Mouse (Mus musculus) hindbrain, embryonic 14.5 days (tissue): ENCODE results near the gene Rap1gap2. TPM values are rescaled to one million over a fixed set of nuclear protein-coding genes. Genes with fewer than 3 reads are reported as not detected.
"Not testable (repeated sequence)": the region's sequence is repeated elsewhere in the genome, so short reads cannot be mapped to it uniquely, and the experiment has no call there.

Source experiments
- ATAC-seq: fragments of 200-750 bp; cut with Nextera tagmentation; 2 replicates; pipeline ENCODE4 v1.8.0; 2017; ENCODE audit warnings: moderate number of reproducible peaks, mild to moderate bottlenecking, moderate TSS enrichment, moderate library complexity; ENCODE audit not compliant: low FRiP score
- DNase-seq: peaks from one replicate; pipeline ENCODE4 v3.0.0-alpha.2; 2015; ENCODE audit warnings: low spot score
- H3K27ac ChIP-seq: fragments of 300-500 bp; sonication (generic); 2 replicates; pipeline ENCODE4 v1.5.1; 2014; ENCODE audit warnings: mild to moderate bottlenecking, moderate library complexity
- H3K27me3 ChIP-seq: fragments of 300-500 bp; sonication (generic); 2 replicates; pipeline ENCODE4 v1.6.1; 2014; ENCODE audit warnings: mild to moderate bottlenecking, low read length, mixed read lengths; ENCODE audit not compliant: control insufficient read depth, insufficient read depth
- H3K36me3 ChIP-seq: fragments of 300-500 bp; sonication (generic); replicated peaks from 2 replicates; pipeline ENCODE4 v1.6.1; 2014; ENCODE audit not compliant: control insufficient read depth, insufficient read depth
- H3K4me1 ChIP-seq: fragments of 300-500 bp; sonication (generic); replicated peaks from 2 replicates; pipeline ENCODE4 v1.6.1; 2014; ENCODE audit warnings: antibody characterized with exemption, low read length, mixed read lengths; ENCODE audit not compliant: control insufficient read depth, insufficient read depth
- H3K4me2 ChIP-seq: fragments of 300-500 bp; sonication (generic); replicated peaks from 2 replicates; pipeline ENCODE4 v1.6.1; 2014; ENCODE audit warnings: mild to moderate bottlenecking, moderate library complexity
- H3K4me3 ChIP-seq: fragments of 300-500 bp; sonication (generic); replicated peaks from 2 replicates; pipeline ENCODE4 v1.5.1; 2014; ENCODE audit warnings: mild to moderate bottlenecking, low read length
- H3K9ac ChIP-seq: fragments of 300-500 bp; sonication (generic); 2 replicates; pipeline ENCODE4 v1.6.1; 2014
- H3K9me3 ChIP-seq: fragments of 300-500 bp; sonication (generic); 2 replicates; pipeline ENCODE4 v1.6.1; 2016; ENCODE audit warnings: low read length; ENCODE audit not compliant: control insufficient read depth
- WGBS: fragments of 180-500 bp; shearing (Covaris S2); extraction: QIAGEN DNeasy Blood & Tissue Kit; methylation state at CpG from one replicate; pipeline ENCODE4 v1.1.7; 2014; 5-methylcytosine and 5-hydroxymethylcytosine counted together
- polyA plus RNA-seq: library from polyadenylated mRNA; unstranded; fragments of >200 nt; fragmentation: Nextera tagmentation; extraction: Ambion mirVana; gene quantifications from 2 replicates; pipeline ENCODE4 v1.2.1, GENCODE M21; 2014

Gene Rap1gap2
- polyA plus RNA-seq, 1 experiment from 2014 or later, result 11.2 TPM

GRCm38 (mm10) chr11:74583824-74584349 lies 26.8 kb downstream of the Rap1gap2 start:
- ATAC-seq (no peak), DNase-seq (no peak)
- 67% methylated on average over 7 of the region's 7 CpGs for WGBS
- Histone ChIP-seq H3K9me3 (no peaks in the 10 kb centered on the region), H3K36me3 (no peaks in the 10 kb centered on the region), H3K4me2 (no peak overlapping the region), H3K4me3 (no peak overlapping the region), H3K9ac (no peak overlapping the region), H3K27ac (no peak overlapping the region), H3K4me1 (peaks cover 17% of the 10 kb centered on the region), H3K27me3 (0 out of 2 replicates have a peak, but pooled peaks cover 2% of the 10 kb centered on the region)

GRCm38 (mm10) chr11:74582464-74582863 lies 28.3 kb downstream of the Rap1gap2 start:
- H3K9me3 ChIP-seq, result no peaks in the 10 kb centered on the region
- H3K4me3 ChIP-seq, result no peak overlapping the region
- no peaks in the 10 kb centered on the region for H3K27me3 ChIP-seq
- H3K36me3 ChIP-seq, result no peaks in the 10 kb centered on the region
- H3K9ac ChIP-seq, result no peak overlapping the region
- ATAC-seq (no peak), DNase-seq (no peak)
- 85% methylated on average over 3 of the region's 3 CpGs for WGBS
- H3K4me1 ChIP-seq, result peaks cover 6% of the 10 kb centered on the region
- H3K4me2 ChIP-seq, result no peak overlapping the region
- no peak overlapping the region for H3K27ac ChIP-seq

GRCm38 (mm10) chr11:74581333-74581732 lies 29.4 kb downstream of the Rap1gap2 start:
- not testable (repeated sequence) for DNase-seq, H3K27me3 ChIP-seq, H3K4me2 ChIP-seq, ATAC-seq, H3K27ac ChIP-seq, H3K4me1 ChIP-seq, H3K4me3 ChIP-seq, H3K36me3 ChIP-seq, H3K9me3 ChIP-seq, H3K9ac ChIP-seq
- WGBS, result 56% methylated on average over 4 of the region's 4 CpGs

GRCm38 (mm10) chr11:74577068-74577467 lies 33.6 kb downstream of the Rap1gap2 start:
- no peaks in the 10 kb centered on the region for H3K36me3 ChIP-seq
- H3K4me2 ChIP-seq, result no peak overlapping the region
- no peak overlapping the region for H3K27ac ChIP-seq
- H3K4me3 ChIP-seq, result no peak overlapping the region
- ATAC-seq (no peak), DNase-seq (no peak)
- no peaks in the 10 kb centered on the region for H3K9me3 ChIP-seq
- no peak overlapping the region for H3K9ac ChIP-seq
- H3K27me3 ChIP-seq, result no peaks in the 10 kb centered on the region
- 80% methylated on average over 3 of the region's 3 CpGs for WGBS
- H3K4me1 ChIP-seq, result no peaks in the 10 kb centered on the region

- H3K9me3 ChIP-seq, result no peaks in the 10 kb centered on the region
- H3K9ac ChIP-seq, result no peak overlapping the region
- 80% methylated on average over 3 of the region's 3 CpGs for WGBS
- DNase-seq (no peak), ATAC-seq (no peak)
- H3K4me1 ChIP-seq, result no peaks in the 10 kb centered on the region
- no peak overlapping the region for H3K4me2 ChIP-seq
- no peak overlapping the region for H3K27ac ChIP-seq
- no peaks in the 10 kb centered on the region for H3K27me3 ChIP-seq
- no peak overlapping the region for H3K4me3 ChIP-seq
- H3K36me3 ChIP-seq, result no peaks in the 10 kb centered on the region
Observed at GRCm38 (mm10) chr11:74575940-74576339, 34.8 kb downstream of the Rap1gap2 start.

- 78% methylated on average over 4 of the region's 4 CpGs for WGBS
- Histone ChIP-seq H3K27ac (no peak overlapping the region), H3K4me3 (no peak overlapping the region), H3K9me3 (no peaks in the 10 kb centered on the region), H3K36me3 (no peaks in the 10 kb centered on the region), H3K9ac (no peak overlapping the region), H3K27me3 (no peaks in the 10 kb centered on the region), H3K4me2 (no peak overlapping the region), H3K4me1 (no peaks in the 10 kb centered on the region)
- DNase-seq, result no peak
- no peak for ATAC-seq
Observed at GRCm38 (mm10) chr11:74574768-74575434, 35.8 kb downstream of the Rap1gap2 start.

GRCm38 (mm10) chr11:74572459-74573061 lies 38.2 kb downstream of the Rap1gap2 start:
- WGBS, result 73% methylated on average over 6 of the region's 6 CpGs
- H3K36me3 ChIP-seq, result no peaks in the 10 kb centered on the region
- no peak overlapping the region for H3K9ac ChIP-seq
- 0 out of 2 replicates have a peak, but pooled peaks cover 2% of the 10 kb centered on the region for H3K4me1 ChIP-seq
- DNase-seq, result no peak
- no peak overlapping the region for H3K4me2 ChIP-seq
- no peaks in the 10 kb centered on the region for H3K27me3 ChIP-seq
- ATAC-seq, result no peak
- no peak overlapping the region for H3K27ac ChIP-seq
- H3K9me3 ChIP-seq, result no peaks in the 10 kb centered on the region
- H3K4me3 ChIP-seq, result no peak overlapping the region

GRCm38 (mm10) chr11:74569735-74570134 lies 41.0 kb downstream of the Rap1gap2 start:
- Histone ChIP-seq H3K27me3 (no peaks in the 10 kb centered on the region), H3K4me2 (no peak overlapping the region), H3K4me3 (no peak overlapping the region), H3K9me3 (no peaks in the 10 kb centered on the region), H3K4me1 (0 out of 2 replicates have a peak, but pooled peaks cover 2% of the 10 kb centered on the region), H3K27ac (no peak overlapping the region), H3K9ac (no peak overlapping the region), H3K36me3 (no peaks in the 10 kb centered on the region)
- ATAC-seq (no peak), DNase-seq (no peak)
- WGBS, result 76% methylated on average over 6 of the region's 6 CpGs

GRCm38 (mm10) chr11:74568463-74568862 lies 42.3 kb downstream of the Rap1gap2 start:
- H3K4me2 ChIP-seq, result no peak overlapping the region
- H3K27ac ChIP-seq, result no peak overlapping the region
- WGBS, result 86% methylated on average over 5 of the region's 5 CpGs
- no peak overlapping the region for H3K4me3 ChIP-seq
- H3K9me3 ChIP-seq, result no peaks in the 10 kb centered on the region
- ATAC-seq, result no peak
- no peak overlapping the region for H3K9ac ChIP-seq
- 0 out of 2 replicates have a peak, but pooled peaks cover 2% of the 10 kb centered on the region for H3K4me1 ChIP-seq
- no peaks in the 10 kb centered on the region for H3K27me3 ChIP-seq
- no peak for DNase-seq
- H3K36me3 ChIP-seq, result no peaks in the 10 kb centered on the region
